Mouse (Mus musculus) erythroid progenitor cell, adult 5-6 weeks (primary cell): ENCODE results near the gene Sema5a. TPM values are rescaled to one million over a fixed set of nuclear protein-coding genes. Genes with fewer than 3 reads are reported as not detected.

Experiments used
- ATAC-seq: replicated peaks from 2 replicates; pipeline ENCODE4 v1.8.0; 2016; ENCODE audit warnings: moderate number of reproducible peaks, mild to moderate bottlenecking, moderate TSS enrichment, inconsistent platforms; ENCODE audit not compliant: poor library complexity, low FRiP score, severe bottlenecking
- total RNA-seq, 2 experiments: library from RNA; stranded (forward) in 1 of 2; stranded (reverse) in 1 of 2; fragments of 150-400 nt in 1 of 2; fragments of 186-747, 209-891 nt in 1 of 2; gene quantifications; 2 replicates each; pipeline versions ENCODE4 v1.2.3 to v1.2.4; 2015 to 2017; ENCODE audit warnings: low replicate concordance in 2 of 2

Sema5a gene
- total RNA-seq, 2 experiments from 2014 or later = not detected

DNA sequence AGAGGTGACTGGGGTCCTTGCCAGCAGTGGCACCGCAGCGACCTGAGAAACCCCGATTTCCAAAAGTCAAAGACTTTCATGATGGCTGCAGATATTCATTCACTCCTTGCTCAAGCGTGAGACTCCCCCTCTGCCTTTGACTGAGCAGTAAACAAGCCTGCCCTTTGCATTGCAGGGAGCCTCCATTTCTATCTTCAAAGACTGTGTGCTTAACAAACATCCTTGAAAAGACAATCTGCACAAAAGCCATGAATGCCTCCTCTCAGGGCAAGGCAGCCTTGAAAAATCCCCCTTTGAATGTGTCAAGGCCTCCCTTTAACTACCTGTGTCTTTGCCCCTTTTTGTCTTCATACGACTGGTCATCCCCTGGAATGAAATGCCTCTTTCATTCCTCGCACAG lies 51.9 kb downstream of the Sema5a start:
- ATAC-seq = no peak

DNA sequence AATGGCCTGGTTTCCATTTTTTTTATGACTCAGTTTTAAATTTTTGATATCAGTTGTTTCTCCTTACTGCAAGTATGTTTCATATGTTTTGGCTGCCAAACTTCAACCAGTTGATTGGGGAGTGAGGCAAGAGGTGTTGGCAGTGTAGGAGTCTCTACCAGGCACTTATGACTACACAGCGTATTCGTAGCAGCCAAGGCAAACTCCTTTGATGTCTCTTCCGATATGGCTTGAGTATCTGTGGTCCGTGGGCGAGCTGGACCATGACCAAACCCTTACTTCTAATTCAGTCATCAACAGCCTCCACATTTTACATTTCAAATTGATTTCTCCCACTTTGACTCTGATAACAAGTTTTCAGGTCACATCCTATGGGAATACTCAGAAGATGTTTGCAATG lies 52.7 kb downstream of the Sema5a start:
- ATAC-seq = no peak

- no peak for ATAC-seq
These were observed 53.9 kb downstream of the Sema5a start for GRCm38 (mm10) chr15:32298525-32298924.

- ATAC-seq = no peak
These were observed 56.4 kb downstream of the Sema5a start for GRCm38 (mm10) chr15:32300991-32301390.

- no peak for ATAC-seq
These were observed 62.1 kb downstream of the Sema5a start for GRCm38 (mm10) chr15:32306557-32307243.

DNA sequence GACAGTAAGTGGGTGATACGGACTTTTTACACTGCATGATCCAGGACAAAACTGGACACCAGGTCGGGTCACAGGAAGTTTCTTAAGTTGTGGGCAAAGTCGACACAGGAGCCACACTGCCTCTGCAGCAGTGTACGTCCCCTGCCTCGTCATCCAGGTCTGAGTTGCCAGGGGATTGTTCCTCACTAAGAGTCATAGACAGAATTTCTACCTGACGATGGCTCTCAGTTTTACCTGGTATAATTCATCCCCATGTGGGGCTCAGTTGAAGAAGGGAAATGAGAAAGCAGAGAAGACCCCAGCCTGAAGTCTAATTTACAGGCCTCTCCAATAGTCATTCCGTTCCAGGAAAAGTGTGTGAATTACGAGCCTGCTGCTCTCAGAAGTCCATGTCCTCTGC lies 66.2 kb downstream of the Sema5a start:
- ATAC-seq = no peak

- no peak for ATAC-seq
These were observed 66.7 kb downstream of the Sema5a start for GRCm38 (mm10) chr15:32311287-32311686.

- no peak for ATAC-seq
These were observed 72.5 kb downstream of the Sema5a start for GRCm38 (mm10) chr15:32317074-32317473.

DNA sequence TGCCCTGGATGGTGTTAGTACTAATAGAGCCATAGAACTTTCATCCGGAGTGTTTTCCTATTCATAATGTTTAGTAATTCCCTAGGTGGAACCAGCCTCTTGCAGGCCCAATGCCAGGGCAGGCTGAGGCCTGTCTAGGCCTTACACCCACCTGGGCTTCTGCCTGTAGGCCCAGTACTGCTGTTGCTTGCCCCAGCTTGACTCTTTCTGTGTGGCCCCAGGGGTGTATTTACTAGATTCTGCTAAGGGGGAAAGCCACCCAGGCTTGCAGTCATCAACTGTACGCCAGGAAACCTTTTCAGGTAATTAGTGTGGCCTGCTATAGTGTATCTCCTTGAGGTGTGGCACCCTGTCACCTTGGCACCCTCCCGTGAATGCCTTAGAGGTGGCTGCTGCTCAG lies 76.1 kb downstream of the Sema5a start:
- ATAC-seq = no peak

DNA sequence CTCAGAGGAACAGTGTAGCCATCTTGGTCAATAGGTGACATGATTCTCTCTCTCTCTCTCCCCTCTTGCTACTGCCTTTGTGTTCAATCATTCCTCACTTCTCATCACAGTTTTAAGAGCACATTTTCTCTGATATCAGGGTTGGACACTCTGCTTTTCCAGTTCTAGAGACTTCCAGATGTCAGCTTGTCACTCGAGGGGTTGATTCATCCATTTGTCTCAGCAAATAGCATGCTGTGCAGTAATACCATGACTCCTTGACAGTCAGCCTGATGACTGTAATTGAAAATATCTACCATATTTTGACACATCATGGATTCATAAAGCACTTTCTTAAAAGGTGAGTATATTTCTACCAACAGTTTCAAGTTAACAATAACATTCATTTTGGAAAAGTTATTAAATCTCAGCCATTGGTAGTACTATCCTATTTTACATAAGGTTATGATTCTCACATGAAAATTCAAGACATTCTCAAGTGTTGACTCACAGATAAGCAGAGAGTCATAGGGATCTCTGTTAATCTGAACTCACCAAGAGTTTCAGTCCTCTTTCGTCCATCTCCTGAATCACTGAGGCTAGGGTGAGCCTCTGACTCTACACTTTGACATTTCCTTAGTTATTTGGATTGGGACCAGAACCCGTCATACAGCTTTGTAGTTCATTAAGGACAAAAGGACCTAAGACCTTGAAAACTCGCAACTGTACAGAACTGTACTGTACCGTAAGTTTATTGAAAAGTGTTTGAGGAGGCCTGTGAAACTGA lies 78.0 kb downstream of the Sema5a start:
- no peak for ATAC-seq

- no peak for ATAC-seq
These were observed 78.6 kb downstream of the Sema5a start for GRCm38 (mm10) chr15:32323224-32323623.

DNA sequence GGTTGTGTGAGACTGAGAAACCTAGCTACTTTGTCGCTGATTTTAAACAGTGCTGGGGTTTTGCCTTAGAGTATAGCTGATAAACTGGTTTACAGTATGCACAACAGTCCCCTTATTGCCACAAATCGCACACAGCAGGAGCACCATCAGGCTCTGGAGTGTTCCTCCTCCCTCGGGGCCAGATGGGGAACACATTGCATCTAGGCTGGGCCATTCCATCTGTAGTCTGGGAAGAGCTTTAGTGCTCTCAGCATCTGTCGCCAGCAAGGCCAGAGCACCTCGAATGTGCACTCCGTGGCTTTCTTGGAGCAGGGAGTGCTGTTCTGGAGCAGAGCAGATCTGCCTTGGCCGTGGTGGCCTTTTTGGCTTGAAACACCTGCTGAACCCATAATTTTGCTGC lies 79.5 kb downstream of the Sema5a start:
- ATAC-seq = no peak

DNA sequence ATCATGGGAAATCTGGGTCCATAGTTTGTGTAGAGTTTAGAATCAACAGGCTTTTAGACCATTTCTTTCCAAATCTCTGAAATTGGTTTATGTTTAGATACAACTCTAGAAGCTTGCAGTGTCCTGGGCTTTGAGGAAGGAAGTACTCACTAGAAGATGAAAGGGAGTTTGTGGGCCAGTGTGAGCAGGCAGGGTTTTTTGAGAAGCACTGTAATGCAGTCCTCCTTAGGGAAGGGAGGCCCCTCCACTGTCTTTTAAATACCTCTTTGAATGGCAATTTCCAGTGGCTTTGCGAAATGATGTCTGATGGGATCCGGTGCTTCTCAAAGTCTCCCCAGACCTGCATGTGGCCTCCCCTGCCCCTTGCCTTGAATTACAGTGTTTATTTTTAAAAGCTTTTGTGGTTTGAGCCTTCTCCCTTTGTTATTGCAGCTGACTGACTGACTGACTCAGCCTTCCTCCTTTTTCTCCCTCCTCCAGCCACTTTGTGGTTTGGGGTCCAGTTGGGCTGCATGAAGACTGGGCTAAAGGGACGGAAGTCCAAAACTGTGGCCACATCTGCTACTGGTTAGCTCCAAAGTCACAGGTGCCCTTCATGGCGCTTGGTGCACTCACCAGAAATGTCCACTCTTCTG lies 83.9 kb downstream of the Sema5a start:
- no peak for ATAC-seq

DNA sequence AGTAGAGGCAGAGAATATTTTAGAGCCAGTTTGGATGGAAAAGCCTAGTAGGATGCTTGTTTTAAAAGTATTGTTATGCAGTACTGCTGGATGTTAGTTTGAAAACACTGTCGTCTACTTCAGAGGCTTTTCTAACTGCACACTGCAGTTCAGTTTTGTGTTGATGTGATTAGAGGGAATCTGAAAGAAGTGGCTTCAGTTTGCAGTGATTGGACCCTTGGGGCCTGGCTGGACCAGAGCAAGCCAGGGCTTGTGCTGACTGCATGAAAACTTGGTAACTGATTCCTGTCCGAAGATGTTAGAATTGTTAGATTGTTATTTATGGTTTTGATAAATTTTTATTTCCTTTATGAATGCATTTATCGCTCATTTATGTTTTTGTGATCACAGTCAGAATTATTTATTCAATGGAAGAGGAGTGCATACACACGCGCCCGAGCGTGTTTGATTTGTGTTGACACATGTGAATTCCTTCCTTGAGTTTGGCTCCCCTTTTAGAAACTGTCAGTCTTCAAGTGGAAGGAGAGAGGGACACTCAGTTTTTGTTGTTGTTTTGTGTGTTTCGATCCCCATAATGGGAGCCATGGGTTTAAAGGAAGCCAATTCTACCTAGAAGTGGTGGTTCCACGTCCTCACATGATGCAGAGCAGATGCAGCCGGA lies 85.2 kb downstream of the Sema5a start:
- ATAC-seq = no peak

DNA sequence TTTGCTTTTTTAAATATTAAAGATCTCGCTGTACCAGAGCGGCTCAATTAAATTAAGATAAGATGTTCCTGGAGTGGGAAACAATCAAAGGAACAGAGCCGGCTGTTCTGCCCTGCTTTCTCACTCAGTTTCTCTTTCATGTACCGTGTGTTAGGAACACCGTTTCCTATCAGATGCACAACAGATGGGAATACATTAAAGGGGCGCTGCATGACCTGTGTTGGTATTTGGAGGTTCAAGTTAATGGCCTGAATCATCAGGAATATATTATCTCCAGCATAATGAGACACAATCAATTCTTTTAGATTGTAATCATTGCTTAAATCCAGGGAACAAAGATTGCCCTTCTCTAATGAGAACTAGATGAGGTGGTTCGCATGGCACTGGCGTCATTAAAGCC lies 85.8 kb downstream of the Sema5a start:
- no peak for ATAC-seq

DNA sequence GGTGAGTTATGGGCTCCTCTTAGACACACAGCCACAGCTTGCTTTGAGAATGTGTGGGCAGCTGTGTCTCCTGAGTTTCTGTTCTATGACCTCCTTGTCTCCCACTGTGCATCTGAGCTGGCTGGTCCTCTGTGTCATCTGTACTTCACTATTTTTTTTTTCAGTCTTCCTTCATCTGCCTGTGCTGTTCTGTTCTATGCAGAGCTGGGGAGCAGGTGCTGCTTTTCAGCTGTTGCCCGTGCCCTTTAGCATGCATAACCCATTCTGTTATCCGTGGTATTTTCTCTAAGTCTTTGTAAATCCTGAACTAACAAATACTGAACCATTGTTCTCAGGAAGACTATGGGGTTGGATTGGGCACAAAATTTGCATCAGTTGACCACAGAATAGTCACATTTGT lies 86.4 kb downstream of the Sema5a start:
- no peak for ATAC-seq

- no peak for ATAC-seq
These were observed 88.8 kb downstream of the Sema5a start for GRCm38 (mm10) chr15:32333456-32333855.

GRCm38 (mm10) chr15:32337810-32338209 lies 93.2 kb downstream of the Sema5a start:
- no peak for ATAC-seq

DNA sequence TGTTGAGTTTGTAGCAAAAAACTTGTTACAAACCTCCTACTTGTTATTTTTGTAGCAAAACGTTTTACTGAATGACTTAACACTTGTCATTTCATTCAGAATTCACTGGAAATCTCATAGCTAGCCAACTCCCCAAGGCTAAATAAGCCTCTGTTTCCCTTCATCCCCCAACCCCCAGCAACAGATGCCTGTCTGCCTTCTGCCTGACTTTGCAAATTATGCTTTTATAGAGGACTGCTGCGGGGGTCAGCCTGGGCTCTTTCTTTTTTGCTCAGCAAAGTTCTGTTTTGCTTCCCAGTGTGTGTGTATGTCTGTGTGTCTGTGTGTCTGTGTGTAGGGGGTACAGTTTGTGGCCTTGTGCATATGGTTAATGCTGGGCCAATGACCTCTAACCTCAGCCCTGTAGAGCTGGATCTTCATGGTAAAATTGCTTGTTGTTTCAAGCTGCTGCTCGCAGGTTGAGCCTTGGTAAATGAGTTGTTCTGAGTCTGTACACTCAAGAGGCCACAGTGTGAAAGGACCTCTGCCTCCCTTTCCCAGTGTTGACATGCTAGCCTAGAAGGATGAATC lies 94.2 kb downstream of the Sema5a start:
- ATAC-seq = no peak

DNA sequence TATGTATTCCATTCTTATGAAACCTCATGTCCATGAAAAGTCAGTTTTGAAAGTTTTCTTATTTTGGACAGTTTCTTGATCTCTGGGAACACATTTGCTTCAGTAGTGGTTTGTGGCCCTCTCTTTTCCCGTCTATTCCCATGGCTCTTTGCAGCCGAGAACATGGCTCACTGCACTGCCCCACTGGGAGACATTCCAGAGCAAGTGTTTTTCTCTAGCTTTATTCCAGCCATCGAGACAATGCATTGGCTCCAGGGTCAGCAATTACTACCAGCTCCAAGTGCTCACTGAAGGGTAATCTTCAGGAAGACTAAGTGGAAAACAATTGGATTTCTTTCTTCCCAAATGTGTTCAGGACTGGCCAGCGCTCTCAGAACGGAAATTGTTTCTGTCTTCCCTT lies 94.8 kb downstream of the Sema5a start:
- no peak for ATAC-seq
